Mouse (Mus musculus) ES-CJ7 (cell line): ENCODE measurements at regions not wholly inside any gene's neighbourhood (a gene's known extent, or its start where the extent isn't known, plus 50 kb on each side); places are given as distances from the start of the nearest gene placed in this dataset.

Experiments
- DNase-seq: peaks from one replicate; pipeline ENCODE4 v3.0.0; 2011; ENCODE audit warnings: low read depth, low spot score

- no peak for DNase-seq
Measured at GRCm38 (mm10) chr1:159034952-159035351, 54.7 kb upstream of the Pappa2 start.

DNA sequence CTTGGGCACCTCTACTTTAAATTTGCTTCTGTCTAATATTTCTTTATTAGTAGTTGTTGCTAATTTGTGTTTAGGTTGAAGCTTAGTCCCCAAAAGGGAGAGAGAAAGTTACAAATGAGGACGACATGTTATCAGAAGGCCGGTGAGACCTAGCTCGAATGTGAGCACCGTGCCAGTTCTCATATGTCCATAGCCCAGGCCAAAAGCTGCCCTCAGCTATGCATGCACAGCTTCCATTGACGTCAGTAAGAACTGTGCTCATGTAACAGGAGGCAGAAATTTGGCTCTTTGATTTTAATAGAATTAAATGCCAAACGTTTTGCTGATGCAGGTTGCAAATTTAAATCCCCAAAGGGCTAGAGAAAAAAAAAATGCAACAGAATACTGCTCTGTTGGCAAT, 56.1 kb upstream of the Pappa2 start:
- DNase-seq, result no peak

DNA sequence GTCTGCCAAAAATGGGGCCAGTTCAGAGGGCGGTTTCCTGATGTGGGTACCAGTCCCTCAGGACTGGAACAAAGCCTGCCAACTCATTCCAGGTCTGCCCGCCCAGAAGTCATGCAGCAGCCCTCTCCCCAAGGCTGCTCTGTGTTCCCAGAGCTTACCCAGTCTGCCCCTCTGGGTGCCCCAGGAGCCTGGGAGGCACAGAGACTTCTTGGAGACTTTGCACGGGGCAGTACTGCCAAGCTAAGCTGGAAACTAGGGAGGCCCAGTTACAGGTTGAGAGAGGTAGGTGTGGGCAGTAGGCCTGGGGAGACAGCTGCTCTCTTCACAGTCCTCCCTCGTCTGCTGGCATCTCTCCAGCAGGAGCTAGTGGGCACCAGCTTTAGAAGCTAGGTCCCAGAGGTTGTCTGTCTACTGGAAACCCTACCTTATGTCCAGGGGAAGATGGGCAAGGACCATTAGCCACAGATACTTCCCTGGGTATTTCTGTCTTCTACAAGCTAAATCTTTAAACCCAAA, 65.6 kb upstream of the Pappa2 start:
- DNase-seq, result no peak

- DNase-seq, result no peak
Measured at GRCm38 (mm10) chr1:159065024-159065423, 84.7 kb upstream of the Pappa2 start.

DNA sequence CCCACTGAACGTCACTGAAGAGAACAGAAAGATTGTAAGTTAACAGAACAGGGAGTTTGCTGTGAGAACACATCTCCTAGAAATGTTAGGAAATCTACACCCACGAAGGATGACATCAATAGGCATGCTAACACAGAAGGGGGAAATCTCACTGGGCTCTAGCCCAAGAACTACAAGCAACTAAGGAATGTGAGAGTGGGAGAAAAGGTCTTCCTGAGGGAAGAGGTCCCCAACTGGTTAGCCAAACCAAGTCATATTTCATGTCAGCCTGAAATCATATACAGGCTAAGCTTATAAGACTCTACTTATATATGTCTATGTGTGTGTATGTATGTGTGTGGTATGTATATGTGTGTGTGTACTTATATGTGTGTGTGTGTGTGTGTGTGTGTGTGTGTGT, 118.9 kb upstream of the Pappa2 start:
- no peak for DNase-seq

DNA sequence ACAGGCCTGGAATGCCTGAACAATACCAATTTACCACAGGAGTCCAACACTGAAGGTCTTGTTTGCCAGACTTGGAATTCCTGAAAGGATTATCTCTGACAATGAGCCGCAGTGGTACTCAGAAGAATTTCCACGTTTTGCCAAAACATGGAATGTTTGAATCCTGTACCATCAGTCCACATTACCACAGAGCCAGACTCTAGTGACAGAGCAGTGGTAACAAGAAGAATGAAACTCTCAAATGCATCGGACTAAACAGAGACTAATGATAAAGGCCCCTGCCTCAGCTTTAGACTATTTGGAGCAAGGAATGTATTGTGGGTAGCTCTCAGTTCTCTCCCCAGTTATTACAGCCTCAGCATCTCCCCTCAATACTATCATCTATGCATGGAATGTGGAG, 109.9 kb upstream of the Cop1 start:
- no peak for DNase-seq

DNA sequence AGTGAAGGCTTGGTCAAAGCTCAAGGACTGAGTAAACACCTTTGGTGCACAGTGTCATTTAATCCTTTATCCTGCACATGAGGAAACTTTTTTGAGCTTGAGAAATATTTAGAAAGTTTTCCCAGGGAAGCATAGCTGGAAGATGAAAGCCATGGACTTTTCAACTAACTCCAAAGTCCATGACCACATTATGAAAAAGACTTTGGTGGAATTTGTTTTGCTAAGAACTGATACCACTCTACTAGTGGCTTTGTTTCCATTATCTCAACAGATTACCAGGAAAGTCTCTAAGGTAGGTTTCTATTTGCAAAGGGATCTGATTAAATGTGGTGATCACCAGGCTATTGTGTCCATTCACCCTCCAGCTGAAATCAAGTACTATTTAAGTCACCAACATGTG, 107.2 kb upstream of the Cop1 start:
- no peak for DNase-seq

GRCm38 (mm10) chr1:159135301-159135700, 96.8 kb upstream of the Cop1 start:
- peak; percentile 78 for DNase-seq

GRCm38 (mm10) chr1:159147788-159148497, 84.2 kb upstream of the Cop1 start:
- no peak for DNase-seq

DNA sequence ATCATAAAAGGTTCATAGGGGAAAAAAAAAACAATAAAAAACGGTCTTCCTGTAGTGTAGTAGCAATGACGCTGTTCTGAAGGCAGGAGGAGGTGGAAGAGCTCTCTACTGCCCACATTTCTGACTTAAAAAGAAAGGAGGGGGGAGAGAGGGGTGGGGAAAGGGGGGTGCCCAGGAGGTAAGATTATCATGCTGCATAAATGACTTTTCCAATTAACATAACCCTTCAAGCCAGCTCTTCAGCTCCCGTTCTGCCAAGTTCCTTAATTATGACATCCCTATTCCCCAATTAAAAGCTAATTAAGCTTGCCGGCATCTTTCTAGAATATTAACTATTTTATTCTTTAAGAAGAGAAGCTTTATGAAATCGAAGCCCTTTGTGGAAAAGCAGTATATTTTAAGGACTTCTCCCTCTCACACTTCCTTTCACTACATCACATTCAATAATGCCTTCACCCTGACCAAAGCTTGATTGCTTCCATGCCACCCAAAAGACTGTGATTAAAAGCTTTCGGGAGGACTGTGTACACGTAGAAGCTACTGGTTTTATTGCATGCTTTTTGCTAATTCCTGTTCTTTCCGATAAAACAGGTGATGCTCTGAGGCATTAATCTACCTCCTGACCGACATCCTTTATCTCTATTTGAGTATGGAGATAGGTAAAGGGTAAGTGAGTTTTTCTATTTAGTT, 83.5 kb upstream of the Cop1 start:
- no peak for DNase-seq

DNA sequence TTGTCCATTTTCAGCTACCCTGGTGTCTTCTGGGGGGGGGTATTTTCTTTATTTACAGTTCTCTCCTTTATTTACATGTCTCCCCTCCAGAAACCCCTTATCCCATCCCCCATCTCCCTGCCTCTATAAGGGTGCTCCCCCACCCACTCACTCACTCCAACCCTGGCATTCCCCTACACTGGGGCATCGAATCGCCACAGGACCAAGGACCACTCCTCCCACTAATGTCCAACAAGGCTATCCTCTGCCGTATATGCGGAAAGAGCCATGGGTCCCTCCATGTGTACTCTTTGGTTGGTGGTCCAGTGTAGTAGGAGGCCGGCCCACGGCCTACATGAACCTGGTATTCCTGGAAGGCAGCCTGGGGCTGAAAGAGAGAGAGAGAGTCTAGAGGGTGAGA, 82.9 kb upstream of the Cop1 start:
- DNase-seq, result no peak

- DNase-seq, result peak; percentile 10
Measured at GRCm38 (mm10) chr1:159149721-159150120, 82.4 kb upstream of the Cop1 start.

- DNase-seq, result no peak
Measured at GRCm38 (mm10) chr1:159150351-159150750, 81.8 kb upstream of the Cop1 start.

- DNase-seq, result no peak
Measured at GRCm38 (mm10) chr1:159156428-159156827, 75.7 kb upstream of the Cop1 start.

GRCm38 (mm10) chr1:159160035-159160960, 71.8 kb upstream of the Cop1 start:
- no peak for DNase-seq

DNA sequence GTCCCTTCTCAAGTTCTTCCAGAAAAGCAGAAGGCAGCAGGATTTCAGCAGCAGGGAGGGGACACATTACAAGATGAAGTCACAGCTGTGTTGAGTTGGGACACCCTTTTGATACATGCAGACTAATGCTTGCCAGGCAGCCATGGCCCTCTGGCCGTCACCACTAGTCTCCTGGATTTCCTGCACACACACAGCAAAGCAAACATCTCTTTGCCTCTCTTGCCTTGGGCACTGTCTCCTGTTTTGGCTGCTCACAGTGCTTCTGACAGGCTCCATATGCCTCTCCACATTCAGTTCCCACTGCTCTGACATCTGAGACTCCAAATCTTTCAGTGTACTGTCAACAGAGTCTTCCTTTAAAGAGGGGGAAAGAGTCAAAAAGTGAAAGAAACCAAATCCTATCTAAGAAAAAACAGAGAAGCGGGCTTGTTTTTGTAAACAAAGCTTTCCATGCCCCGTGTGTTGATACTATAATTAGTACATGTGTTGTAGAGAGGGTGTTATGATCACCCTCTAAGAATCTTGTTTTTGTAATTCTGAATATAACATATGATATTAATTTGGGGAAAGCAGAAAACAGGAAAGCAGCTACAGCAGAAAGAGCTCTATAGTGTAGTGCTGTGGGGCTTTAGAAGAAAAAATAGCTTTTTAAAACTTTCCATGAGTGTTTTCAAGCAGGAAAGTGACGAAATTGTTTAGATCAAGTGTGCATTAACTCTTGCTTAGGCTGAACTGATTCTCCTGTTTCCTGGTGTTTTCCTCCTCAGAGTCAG, 68.8 kb upstream of the Cop1 start:
- no peak for DNase-seq

GRCm38 (mm10) chr1:159182031-159182430, 50.1 kb upstream of the Cop1 start:
- DNase-seq, result no peak
